Comparison of ENCODE assay signal across 10 mouse cellular contexts in genomic region chr6:38806963-38807445, GRCm38 (mm10).
DNase-seq lines count a peak whose midpoint lies in the region; ATAC-seq lines count a peak whose summit lies in the region.
"Had no signal": no experiment of that assay in that cellular context is flagged by ENCODE, and none has a peak within 500 bp of the region (broad histone marks: within the 10 kb centered on the region; RNA-seq: fewer than 3 reads in every experiment).

No protein-coding gene starts in this region.

- H3K27me3 ChIP-seq in heart, embryonic 16.5 days (ENCODE audit: control insufficient read depth, insufficient read depth, low read length), result no peaks in the 10 kb centered on the region

- H3K4me3 ChIP-seq in heart, embryonic 16.5 days (ENCODE audit: low read length), result no peak overlapping the region
- H3K4me3 ChIP-seq: myocyte had no signal

- no peak for ATAC-seq in heart, embryonic 16.5 days (replicated peaks; ENCODE audit: extremely low read depth, insufficient read depth, low FRiP score)
- ATAC-seq: intestine, embryonic 16.5 days had no signal

- peak overlapping the region; percentile 86 for H3K27ac ChIP-seq in heart, embryonic 16.5 days (ENCODE audit: low read length)

- peak overlapping the region; percentile 30; the same call in 1 of the 2 replicates for H3K9ac ChIP-seq in heart, embryonic 16.5 days (ENCODE audit: low read length)

- WGBS in heart, embryonic 16.5 days, result 25% methylated on average over 4 of the region's 4 CpGs

- peaks cover 50% of the 10 kb centered on the region for H3K4me1 ChIP-seq in heart, embryonic 16.5 days (ENCODE audit: control insufficient read depth, insufficient read depth, low read length)

- no peaks in the 10 kb centered on the region for H3K36me3 ChIP-seq in heart, embryonic 16.5 days (ENCODE audit: control insufficient read depth, insufficient read depth)

- DNase-seq in kidney, postnatal 14 days, result peak; percentile 43
- no peak for DNase-seq in kidney, adult 18-20 months
- DNase-seq in thymus, postnatal 4 days, result peak; percentile 16
- no peak for DNase-seq in thymus, adult 18-20 months
- DNase-seq in layer of hippocampus, postnatal 25 days (ENCODE audit: extremely low spot score in 1 of 2, low spot score in 1 of 2), result no peak
- no peak for DNase-seq in urinary bladder, adult 18-20 months (ENCODE audit: low spot score in 2 of 2)
- DNase-seq: cerebellum, adult 18-20 months had no signal

- H3K9me3 ChIP-seq in heart, embryonic 16.5 days (replicated peaks; ENCODE audit: control insufficient read depth, low read length), result no peaks in the 10 kb centered on the region

- H3K4me2 ChIP-seq in heart, embryonic 16.5 days (ENCODE audit: low read depth, low read length), result peak overlapping the region; percentile 14; the same call in 1 of the 2 replicates

Comparison
In these comparisons a context has a peak if more than half of its experiments do, and no peak if none do; other contexts are left out.
1. DNase-seq: peak in kidney, postnatal 14 days (single experiment) and thymus, postnatal 4 days (single experiment); none in kidney, adult 18-20 months (single experiment), thymus, adult 18-20 months (0 of 2), layer of hippocampus, postnatal 25 days (0 of 2) and urinary bladder, adult 18-20 months (0 of 2).